Mouse (Mus musculus) kidney, adult 2 months (tissue): Measurements from ENCODE around the gene Eef2k.

Source experiments
- CTCF ChIP-seq: fragments of 200-500 bp; conservative IDR thresholded peaks from 2 replicates; pipeline ENCODE4 v1.5.1; 2011; ENCODE audit warnings: low read depth, mild to moderate bottlenecking, control low read depth, low read length, moderate library complexity, mixed read lengths; ENCODE audit not compliant: insufficient read depth, insufficient read length
- POLR2A ChIP-seq: fragments of 200-500 bp; IDR thresholded peaks from one replicate; pipeline ENCODE4 v1.6.1; 2011; ENCODE audit warnings: low read depth, low read length, control low read depth

GRCm38 (mm10) chr7:120860799-120861487 lies 18.3 kb downstream of the Eef2k start:
- TF ChIP-seq CTCF (no peak), POLR2A (no peak)
